Mouse (Mus musculus): Measurements from ENCODE around the gene Gm20388. TPM values are rescaled to one million over a fixed set of nuclear protein-coding genes. Genes with fewer than 3 reads are reported as not detected.

Gm20388 gene
- polyA plus RNA-seq, 1 experiment from 2014 or later = not detected

GRCm38 (mm10) chr8:122856288-122856687 is 2945.6 kb downstream of the Gm20388 start:
- ATAC-seq (ENCODE audit: insufficient number of reproducible peaks, insufficient read depth, low FRiP score, low read depth) = no peak
- no peaks in the 10 kb centered on the region for H3K9me3 ChIP-seq (ENCODE audit: control insufficient read depth, low read length)
- peaks cover 3 to 4% of the 10 kb centered on the region in 2 experiments; a peak in 1 of 4 replicates for H3K4me1 ChIP-seq (ENCODE audit: control insufficient read depth in 2 of 2, insufficient read depth in 2 of 2, low read length in 2 of 2)
- no peaks in the 10 kb centered on the region for H3K36me3 ChIP-seq (ENCODE audit: control insufficient read depth, insufficient read depth, low read length)
- H3K4me2 ChIP-seq (ENCODE audit: low read length) = no peak overlapping the region
- WGBS = 77% methylated on average over 8 of the region's 8 CpGs
- H3K27ac ChIP-seq (replicated peaks in 1 of 2; ENCODE audit: control insufficient read depth in 1 of 2, insufficient read depth in 1 of 2, low read depth in 2 of 2, low read length in 2 of 2) = no peak overlapping the region
- no peak overlapping the region for H3K9ac ChIP-seq (ENCODE audit: low read length)
- H3K27me3 ChIP-seq (ENCODE audit: control insufficient read depth, insufficient read depth, low read length) = 0 out of 2 replicates have a peak, but pooled peaks cover 3% of the 10 kb centered on the region
- no peak overlapping the region for H3K4me3 ChIP-seq (ENCODE audit: control insufficient read depth in 1 of 2, insufficient read depth in 1 of 2, low read depth in 1 of 2, low read length in 2 of 2)

- Histone ChIP-seq H3K4me1 (ENCODE audit: control insufficient read depth in 2 of 2, insufficient read depth in 2 of 2, low read length in 2 of 2) (no peaks in the 10 kb centered on the region; a peak in 1 of 4 replicates), H3K27ac (replicated peaks in 1 of 2; ENCODE audit: control insufficient read depth in 1 of 2, insufficient read depth in 1 of 2, low read depth in 2 of 2, low read length in 2 of 2) (no peak overlapping the region)
These were observed 2949.2 kb downstream of the Gm20388 start for GRCm38 (mm10) chr8:122859843-122860242.

GRCm38 (mm10) chr8:122864719-122865129 is 2954.1 kb downstream of the Gm20388 start:
- Histone ChIP-seq H3K4me1 (ENCODE audit: control insufficient read depth in 2 of 2, insufficient read depth in 2 of 2, low read length in 2 of 2) (no peaks in the 10 kb centered on the region; a peak in 1 of 4 replicates), H3K36me3 (ENCODE audit: control insufficient read depth, insufficient read depth, low read length) (no peaks in the 10 kb centered on the region), H3K9me3 (ENCODE audit: control insufficient read depth, low read length) (peaks cover 19% of the 10 kb centered on the region), H3K4me2 (ENCODE audit: low read length) (peak overlapping the region; percentile 54), H3K4me3 (ENCODE audit: control insufficient read depth in 1 of 2, insufficient read depth in 1 of 2, low read depth in 1 of 2, low read length in 2 of 2) (no peak overlapping the region), H3K27me3 (ENCODE audit: control insufficient read depth, insufficient read depth, low read length) (no peaks in the 10 kb centered on the region), H3K9ac (ENCODE audit: low read length) (no peak overlapping the region), H3K27ac (replicated peaks in 1 of 2; ENCODE audit: control insufficient read depth in 1 of 2, insufficient read depth in 1 of 2, low read depth in 2 of 2, low read length in 2 of 2) (no peak overlapping the region)
- WGBS = 54% methylated on average over 26 of the region's 26 CpGs
- ATAC-seq (ENCODE audit: insufficient number of reproducible peaks, insufficient read depth, low FRiP score, low read depth) = no peak

More at GRCm38 (mm10) chr8:122859843-122860242, 2949.2 kb downstream of the Gm20388 start:
- H3K27me3 ChIP-seq (ENCODE audit: control insufficient read depth, insufficient read depth, low read length) = no peaks in the 10 kb centered on the region
- ATAC-seq (ENCODE audit: insufficient number of reproducible peaks, insufficient read depth, low FRiP score, low read depth) = no peak
- WGBS = 61% methylated on average over 13 of the region's 13 CpGs
- no peak overlapping the region for H3K9ac ChIP-seq (ENCODE audit: low read length)
- H3K9me3 ChIP-seq (ENCODE audit: control insufficient read depth, low read length) = peaks cover 9% of the 10 kb centered on the region
- no peaks in the 10 kb centered on the region for H3K36me3 ChIP-seq (ENCODE audit: control insufficient read depth, insufficient read depth, low read length)
- no peak overlapping the region for H3K4me3 ChIP-seq (ENCODE audit: control insufficient read depth in 1 of 2, insufficient read depth in 1 of 2, low read depth in 1 of 2, low read length in 2 of 2)
- H3K4me2 ChIP-seq (ENCODE audit: low read length) = no peak overlapping the region

GRCm38 (mm10) chr8:122865441-122865840 is 2954.8 kb downstream of the Gm20388 start:
- no peak overlapping the region for H3K4me3 ChIP-seq (ENCODE audit: control insufficient read depth in 1 of 2, insufficient read depth in 1 of 2, low read depth in 1 of 2, low read length in 2 of 2)

GRCm38 (mm10) chr8:122866231-122866630 is 2955.6 kb downstream of the Gm20388 start:
- ATAC-seq (ENCODE audit: insufficient number of reproducible peaks, insufficient read depth, low FRiP score, low read depth) = no peak
- H3K4me2 ChIP-seq (ENCODE audit: low read length) = no peak overlapping the region
- no peak overlapping the region for H3K9ac ChIP-seq (ENCODE audit: low read length)
- H3K4me1 ChIP-seq (ENCODE audit: control insufficient read depth in 2 of 2, insufficient read depth in 2 of 2, low read length in 2 of 2) = no peaks in the 10 kb centered on the region; a peak in 1 of 4 replicates
- H3K9me3 ChIP-seq (ENCODE audit: control insufficient read depth, low read length) = peaks cover 19% of the 10 kb centered on the region
- no peaks in the 10 kb centered on the region for H3K27me3 ChIP-seq (ENCODE audit: control insufficient read depth, insufficient read depth, low read length)
- no peaks in the 10 kb centered on the region for H3K36me3 ChIP-seq (ENCODE audit: control insufficient read depth, insufficient read depth, low read length)
- 77% methylated on average over 8 of the region's 8 CpGs for WGBS
- H3K27ac ChIP-seq (replicated peaks in 1 of 2; ENCODE audit: control insufficient read depth in 1 of 2, insufficient read depth in 1 of 2, low read depth in 2 of 2, low read length in 2 of 2) = no peak overlapping the region
- no peak overlapping the region for H3K4me3 ChIP-seq (ENCODE audit: control insufficient read depth in 1 of 2, insufficient read depth in 1 of 2, low read depth in 1 of 2, low read length in 2 of 2)

More at GRCm38 (mm10) chr8:122865441-122865840, 2954.8 kb downstream of the Gm20388 start:
- Histone ChIP-seq H3K4me2 (ENCODE audit: low read length) (peak overlapping the region; percentile 54), H3K27ac (replicated peaks in 1 of 2; ENCODE audit: control insufficient read depth in 1 of 2, insufficient read depth in 1 of 2, low read depth in 2 of 2, low read length in 2 of 2) (no peak overlapping the region), H3K36me3 (ENCODE audit: control insufficient read depth, insufficient read depth, low read length) (no peaks in the 10 kb centered on the region), H3K9me3 (ENCODE audit: control insufficient read depth, low read length) (peaks cover 19% of the 10 kb centered on the region), H3K4me1 (ENCODE audit: control insufficient read depth in 2 of 2, insufficient read depth in 2 of 2, low read length in 2 of 2) (no peaks in the 10 kb centered on the region; a peak in 1 of 4 replicates), H3K27me3 (ENCODE audit: control insufficient read depth, insufficient read depth, low read length) (no peaks in the 10 kb centered on the region), H3K9ac (ENCODE audit: low read length) (no peak overlapping the region)
- WGBS = 45% methylated on average over 10 of the region's 10 CpGs
- ATAC-seq (ENCODE audit: insufficient number of reproducible peaks, insufficient read depth, low FRiP score, low read depth) = no peak

GRCm38 (mm10) chr8:122867982-122868381 is 2957.3 kb downstream of the Gm20388 start:
- H3K4me3 ChIP-seq (ENCODE audit: control insufficient read depth in 1 of 2, insufficient read depth in 1 of 2, low read depth in 1 of 2, low read length in 2 of 2) = no peak overlapping the region
- no peaks in the 10 kb centered on the region; a peak in 1 of 4 replicates for H3K4me1 ChIP-seq (ENCODE audit: control insufficient read depth in 2 of 2, insufficient read depth in 2 of 2, low read length in 2 of 2)
- no peak overlapping the region for H3K4me2 ChIP-seq (ENCODE audit: low read length)
- H3K9ac ChIP-seq (ENCODE audit: low read length) = no peak overlapping the region
- ATAC-seq (ENCODE audit: insufficient number of reproducible peaks, insufficient read depth, low FRiP score, low read depth) = no peak
- 77% methylated on average over 6 of the region's 6 CpGs for whole genome bisulfite sequencing
- H3K27ac ChIP-seq (replicated peaks in 1 of 2; ENCODE audit: control insufficient read depth in 1 of 2, insufficient read depth in 1 of 2, low read depth in 2 of 2, low read length in 2 of 2) = no peak overlapping the region
- no peaks in the 10 kb centered on the region for H3K27me3 ChIP-seq (ENCODE audit: control insufficient read depth, insufficient read depth, low read length)
- H3K36me3 ChIP-seq (ENCODE audit: control insufficient read depth, insufficient read depth, low read length) = no peaks in the 10 kb centered on the region
- peaks cover 19% of the 10 kb centered on the region for H3K9me3 ChIP-seq (ENCODE audit: control insufficient read depth, low read length)

- 27% methylated on average over 31 of the region's 31 CpGs for WGBS
- Histone ChIP-seq H3K27ac (replicated peaks in 1 of 2; ENCODE audit: control insufficient read depth in 1 of 2, insufficient read depth in 1 of 2, low read depth in 2 of 2, low read length in 2 of 2) (no peak overlapping the region), H3K4me1 (ENCODE audit: control insufficient read depth in 2 of 2, insufficient read depth in 2 of 2, low read length in 2 of 2) (no peaks in the 10 kb centered on the region; a peak in 1 of 4 replicates), H3K9ac (ENCODE audit: low read length) (no peak overlapping the region), H3K4me3 (ENCODE audit: control insufficient read depth in 1 of 2, insufficient read depth in 1 of 2, low read depth in 1 of 2, low read length in 2 of 2) (0 out of 4 replicates have a peak overlapping the region, but pooled peaks of 1 of the 2 experiments have one; percentile 1), H3K27me3 (ENCODE audit: control insufficient read depth, insufficient read depth, low read length) (no peaks in the 10 kb centered on the region), H3K36me3 (ENCODE audit: control insufficient read depth, insufficient read depth, low read length) (no peaks in the 10 kb centered on the region), H3K9me3 (ENCODE audit: control insufficient read depth, low read length) (peaks cover 5% of the 10 kb centered on the region; the same call in 1 of the 2 replicates), H3K4me2 (ENCODE audit: low read length) (peak overlapping the region; percentile 39)
- no peak; the same call in 1 of the 2 replicates for ATAC-seq (ENCODE audit: insufficient number of reproducible peaks, insufficient read depth, low FRiP score, low read depth)
These were observed 2959.8 kb downstream of the Gm20388 start for GRCm38 (mm10) chr8:122870377-122870863.

GRCm38 (mm10) chr8:122871663-122872062 is 2961.0 kb downstream of the Gm20388 start:
- Histone ChIP-seq H3K9ac (ENCODE audit: low read length) (no peak overlapping the region), H3K27me3 (ENCODE audit: control insufficient read depth, insufficient read depth, low read length) (no peaks in the 10 kb centered on the region), H3K27ac (replicated peaks in 1 of 2; ENCODE audit: control insufficient read depth in 1 of 2, insufficient read depth in 1 of 2, low read depth in 2 of 2, low read length in 2 of 2) (no peak overlapping the region), H3K4me3 (ENCODE audit: control insufficient read depth in 1 of 2, insufficient read depth in 1 of 2, low read depth in 1 of 2, low read length in 2 of 2) (no peak overlapping the region), H3K4me1 (ENCODE audit: control insufficient read depth in 2 of 2, insufficient read depth in 2 of 2, low read length in 2 of 2) (no peaks in the 10 kb centered on the region; a peak in 1 of 4 replicates), H3K36me3 (ENCODE audit: control insufficient read depth, insufficient read depth, low read length) (no peaks in the 10 kb centered on the region), H3K9me3 (ENCODE audit: control insufficient read depth, low read length) (no peaks in the 10 kb centered on the region), H3K4me2 (ENCODE audit: low read length) (no peak overlapping the region)
- no peak for ATAC-seq (ENCODE audit: insufficient number of reproducible peaks, insufficient read depth, low FRiP score, low read depth)
- WGBS = 73% methylated on average over 9 of the region's 9 CpGs

Data from heart, embryonic 14.5 days (tissue).